Mouse (Mus musculus) hindbrain, embryonic 14.5 days (tissue): ENCODE measurements around the gene Psmb8. TPM values are rescaled to one million over a fixed set of nuclear protein-coding genes. Genes with fewer than 3 reads are reported as not detected.

Experiments
- ATAC-seq: fragments of 200-750 bp; cut with Nextera tagmentation; 2 replicates; pipeline ENCODE4 v1.8.0; 2017; ENCODE audit warnings: moderate number of reproducible peaks, mild to moderate bottlenecking, moderate TSS enrichment, moderate library complexity; ENCODE audit not compliant: low FRiP score
- DNase-seq: peaks from one replicate; pipeline ENCODE4 v3.0.0-alpha.2; 2015; ENCODE audit warnings: low spot score
- H3K27ac ChIP-seq: fragments of 300-500 bp; sonication (generic); 2 replicates; pipeline ENCODE4 v1.5.1; 2014; ENCODE audit warnings: mild to moderate bottlenecking, moderate library complexity
- H3K27me3 ChIP-seq: fragments of 300-500 bp; sonication (generic); 2 replicates; pipeline ENCODE4 v1.6.1; 2014; ENCODE audit warnings: mild to moderate bottlenecking, low read length, mixed read lengths; ENCODE audit not compliant: control insufficient read depth, insufficient read depth
- H3K36me3 ChIP-seq: fragments of 300-500 bp; sonication (generic); replicated peaks from 2 replicates; pipeline ENCODE4 v1.6.1; 2014; ENCODE audit not compliant: control insufficient read depth, insufficient read depth
- H3K4me1 ChIP-seq: fragments of 300-500 bp; sonication (generic); replicated peaks from 2 replicates; pipeline ENCODE4 v1.6.1; 2014; ENCODE audit warnings: antibody characterized with exemption, low read length, mixed read lengths; ENCODE audit not compliant: control insufficient read depth, insufficient read depth
- H3K4me2 ChIP-seq: fragments of 300-500 bp; sonication (generic); replicated peaks from 2 replicates; pipeline ENCODE4 v1.6.1; 2014; ENCODE audit warnings: mild to moderate bottlenecking, moderate library complexity
- H3K4me3 ChIP-seq: fragments of 300-500 bp; sonication (generic); replicated peaks from 2 replicates; pipeline ENCODE4 v1.5.1; 2014; ENCODE audit warnings: mild to moderate bottlenecking, low read length
- H3K9ac ChIP-seq: fragments of 300-500 bp; sonication (generic); 2 replicates; pipeline ENCODE4 v1.6.1; 2014
- H3K9me3 ChIP-seq: fragments of 300-500 bp; sonication (generic); 2 replicates; pipeline ENCODE4 v1.6.1; 2016; ENCODE audit warnings: low read length; ENCODE audit not compliant: control insufficient read depth
- WGBS: fragments of 180-500 bp; shearing (Covaris S2); extraction: QIAGEN DNeasy Blood & Tissue Kit; methylation state at CpG from one replicate; pipeline ENCODE4 v1.1.7; 2014; 5-methylcytosine and 5-hydroxymethylcytosine counted together
- polyA plus RNA-seq: library from polyadenylated mRNA; unstranded; fragments of >200 nt; fragmentation: Nextera tagmentation; extraction: Ambion mirVana; gene quantifications from 2 replicates; pipeline ENCODE4 v1.2.1, GENCODE M21; 2014

The Psmb8 gene
- polyA plus RNA-seq = 3.6 and 3.8 TPM in 2 replicates

DNA sequence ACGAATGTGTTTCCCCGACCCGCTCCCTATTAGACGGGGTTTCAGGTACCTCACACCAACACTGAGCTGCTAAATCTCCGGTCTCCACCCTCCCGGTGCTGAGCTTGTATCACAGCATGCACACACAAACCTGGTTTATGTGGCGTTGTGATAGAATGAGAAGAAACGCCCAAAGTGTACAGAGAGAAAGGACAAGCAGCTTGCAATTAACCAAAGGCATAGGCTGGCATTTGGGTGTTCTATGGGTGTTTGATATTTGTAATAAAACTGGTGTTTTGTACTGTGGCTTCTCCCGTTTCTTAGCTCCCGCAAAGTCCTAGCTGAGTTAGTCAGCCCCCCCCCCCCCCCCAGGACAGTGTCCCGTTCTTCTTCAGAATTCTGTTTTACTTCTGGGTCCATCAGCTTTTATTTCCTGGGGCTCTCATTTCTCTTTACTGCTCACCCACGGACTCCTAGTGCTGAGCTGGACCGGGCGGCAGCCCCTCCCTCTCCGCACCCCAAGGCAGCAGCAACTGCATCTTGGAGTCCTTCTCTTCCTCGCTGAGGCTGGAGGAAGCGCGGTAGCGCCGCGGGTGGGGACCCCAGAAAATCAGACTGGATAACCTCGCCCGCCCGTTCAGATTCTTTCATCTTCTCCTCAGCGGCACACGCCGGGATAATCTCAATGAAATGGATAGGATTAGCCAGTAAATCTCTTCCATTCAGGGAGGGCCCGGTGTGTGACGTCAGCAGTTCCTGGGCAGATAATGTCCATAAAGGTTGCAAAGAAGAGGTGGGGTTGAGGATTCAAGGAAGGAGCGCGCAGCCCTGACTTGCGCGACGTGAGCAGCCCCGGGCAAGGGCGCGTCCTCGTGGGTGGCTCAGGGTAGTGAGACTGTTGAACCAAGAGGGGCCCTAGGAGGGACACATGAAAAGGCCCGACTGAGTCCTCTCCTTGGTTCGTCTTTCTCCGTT is at the start of gene Psmb8:
Gene Psmb8 (plus strand): TSS at position 781 of the 954 bp plus-strand sequence.
- Histone ChIP-seq H3K27me3 (peaks cover 75% of the 10 kb centered on the region), H3K9ac (peak within 1 kb of the TSS; percentile 47), H3K4me1 (peaks cover 4% of the 10 kb centered on the region; the same call in 1 of the 2 replicates), H3K4me2 (peak within 1 kb of the TSS; percentile 66), H3K36me3 (no peaks in the 10 kb centered on the region), H3K9me3 (no peaks in the 10 kb centered on the region), H3K27ac (no peak within 1 kb of the TSS), H3K4me3 (peak within 1 kb of the TSS; percentile 34)
- ATAC-seq (peak; percentile 79; the same call in 1 of the 2 replicates), DNase-seq (peak; percentile 90)
- WGBS = 7% methylated on average over 41 of the region's 41 CpGs

DNA sequence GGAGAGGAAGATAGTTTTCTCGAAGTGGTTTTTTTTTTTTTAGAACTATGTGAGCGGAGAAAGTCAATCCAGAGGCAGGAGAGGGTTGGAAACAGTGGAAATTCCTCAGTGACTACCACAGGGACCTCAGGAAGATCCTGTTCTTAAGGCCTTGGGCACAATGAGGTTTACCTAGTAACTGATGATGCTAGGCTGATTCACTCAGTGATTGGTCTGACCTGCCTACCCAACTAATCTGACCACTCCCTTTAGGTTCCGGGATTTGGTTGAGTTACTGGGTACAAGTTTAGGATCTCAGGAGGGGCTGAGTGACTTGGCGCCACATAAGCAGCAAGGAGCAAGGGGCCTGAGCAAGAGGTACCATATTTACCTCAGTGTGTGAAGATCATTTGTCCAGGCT is 44.6 kb upstream of the Psmb8 start, which contains the start of gene H2-DMb1:
Gene H2-DMb1 (plus strand): TSS at position 150 of the 400 bp plus-strand sequence.
- Histone ChIP-seq H3K36me3 (no peaks in the 10 kb centered on the region), H3K4me3 (no peak within 1 kb of the TSS), H3K4me1 (no peaks in the 10 kb centered on the region), H3K4me2 (no peak within 1 kb of the TSS), H3K27ac (no peak within 1 kb of the TSS), H3K9me3 (no peaks in the 10 kb centered on the region), H3K9ac (no peak within 1 kb of the TSS), H3K27me3 (no peaks in the 10 kb centered on the region)
- DNase-seq = peak; percentile 69
- 69% methylated on average over 4 of the region's 4 CpGs for WGBS
- ATAC-seq = no peak

DNA sequence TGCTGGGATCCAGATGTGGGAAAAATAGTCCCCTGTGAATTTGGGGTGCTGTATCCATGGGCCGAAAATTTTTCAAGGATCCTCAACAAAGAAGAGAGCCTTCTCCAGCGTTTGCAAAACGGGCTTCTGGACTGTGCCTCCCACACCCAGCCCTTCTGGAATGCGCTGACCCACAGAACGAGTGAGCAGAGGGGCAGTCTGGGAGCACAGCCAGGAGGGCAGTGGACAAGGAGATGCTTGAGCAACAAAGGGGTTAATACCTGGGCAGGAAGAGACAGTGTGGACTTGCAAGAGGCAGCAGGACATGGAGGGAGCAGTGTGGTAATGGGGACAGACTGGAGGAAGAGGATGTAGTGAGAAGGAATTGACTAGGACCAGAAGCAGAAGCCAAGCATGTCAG is 42.0 kb upstream of the Psmb8 start:
- Histone ChIP-seq H3K9me3 (no peaks in the 10 kb centered on the region), H3K4me1 (no peaks in the 10 kb centered on the region), H3K27me3 (no peaks in the 10 kb centered on the region), H3K4me3 (no peak overlapping the region), H3K27ac (no peak overlapping the region), H3K4me2 (no peak overlapping the region), H3K36me3 (no peaks in the 10 kb centered on the region), H3K9ac (no peak overlapping the region)
- DNase-seq (no peak), ATAC-seq (no peak)
- 57% methylated on average over 5 of the region's 5 CpGs for WGBS

DNA sequence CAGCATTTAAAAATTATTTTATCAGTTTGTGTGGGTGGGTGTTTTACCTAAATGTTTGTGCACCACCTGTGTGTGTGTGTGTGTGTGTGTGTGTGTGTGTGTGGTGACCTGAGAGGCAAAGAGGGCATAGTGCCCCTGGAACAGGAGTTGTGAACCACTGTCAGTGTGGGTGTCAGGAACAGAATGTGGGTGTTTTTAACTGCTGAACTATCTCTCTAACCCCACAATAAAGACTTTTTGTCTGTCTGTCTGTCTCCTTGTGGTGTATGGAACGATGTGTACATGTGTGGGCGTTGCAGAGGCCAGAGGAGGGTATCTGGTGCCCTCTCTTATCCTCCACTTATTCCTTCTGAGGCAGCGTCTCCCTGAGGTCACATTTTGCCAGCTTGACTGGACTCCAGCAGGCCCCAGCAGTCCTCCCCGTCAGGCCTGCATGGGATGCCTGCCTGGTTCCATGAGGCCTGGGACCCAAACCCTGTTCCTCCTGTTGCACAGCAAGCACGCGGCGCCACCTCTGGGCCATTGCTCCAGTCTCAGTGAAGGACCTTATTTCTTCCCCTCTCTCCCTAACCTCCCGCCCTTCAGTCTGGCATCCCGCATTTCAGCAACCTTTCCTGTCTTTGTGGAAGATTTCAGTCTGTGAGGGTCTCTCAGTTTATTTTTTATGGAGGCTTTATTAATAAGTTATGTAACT is 33.2 kb upstream of the Psmb8 start:
- Histone ChIP-seq H3K9me3 (peaks cover 5% of the 10 kb centered on the region; the same call in 1 of the 2 replicates), H3K27ac (no peak overlapping the region), H3K4me1 (no peaks in the 10 kb centered on the region), H3K9ac (no peak overlapping the region), H3K4me3 (no peak overlapping the region), H3K27me3 (no peaks in the 10 kb centered on the region), H3K4me2 (no peak overlapping the region), H3K36me3 (no peaks in the 10 kb centered on the region)
- no peak for DNase-seq
- 46% methylated on average over 9 of the region's 9 CpGs for WGBS
- ATAC-seq = no peak

DNA sequence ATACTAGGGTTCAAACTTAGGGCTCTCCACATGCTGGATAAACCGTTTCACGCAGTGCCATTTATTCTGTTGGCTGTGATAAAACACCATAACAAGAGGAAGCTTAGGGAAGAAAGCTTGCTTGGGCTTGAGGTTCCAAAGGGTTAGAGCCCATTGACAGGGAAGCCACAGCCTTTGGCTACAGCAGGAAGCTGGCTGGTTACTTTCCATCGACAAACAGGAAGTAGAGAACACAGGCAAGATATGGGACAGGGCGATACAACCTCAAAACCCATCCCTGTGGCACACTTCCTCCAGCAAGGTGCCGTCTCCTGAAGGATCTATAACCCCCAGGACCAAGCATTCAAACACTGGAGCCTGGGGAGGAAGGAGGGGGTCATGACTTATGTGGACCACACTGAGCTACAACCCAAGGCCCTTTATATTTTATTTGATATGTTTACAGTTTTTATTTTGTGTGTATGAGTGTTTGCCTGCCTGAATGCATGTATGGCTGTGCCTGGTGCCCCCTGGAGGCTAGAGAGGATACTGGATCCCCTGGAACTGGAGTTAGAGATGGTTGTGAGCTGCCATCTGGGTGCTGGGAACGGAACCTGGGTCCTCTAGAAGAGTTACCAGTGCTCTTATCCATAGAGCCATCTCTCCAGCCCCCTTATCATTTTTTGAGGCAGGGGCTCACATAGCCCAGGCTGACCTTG is 32.3 kb upstream of the Psmb8 start:
- Histone ChIP-seq H3K36me3 (no peaks in the 10 kb centered on the region), H3K9ac (no peak overlapping the region), H3K27ac (no peak overlapping the region), H3K9me3 (peaks cover 5% of the 10 kb centered on the region; the same call in 1 of the 2 replicates), H3K27me3 (no peaks in the 10 kb centered on the region), H3K4me1 (no peaks in the 10 kb centered on the region), H3K4me3 (no peak overlapping the region), H3K4me2 (no peak overlapping the region)
- DNase-seq = no peak
- 86% methylated on average over 6 of the region's 6 CpGs for WGBS
- ATAC-seq = no peak

DNA sequence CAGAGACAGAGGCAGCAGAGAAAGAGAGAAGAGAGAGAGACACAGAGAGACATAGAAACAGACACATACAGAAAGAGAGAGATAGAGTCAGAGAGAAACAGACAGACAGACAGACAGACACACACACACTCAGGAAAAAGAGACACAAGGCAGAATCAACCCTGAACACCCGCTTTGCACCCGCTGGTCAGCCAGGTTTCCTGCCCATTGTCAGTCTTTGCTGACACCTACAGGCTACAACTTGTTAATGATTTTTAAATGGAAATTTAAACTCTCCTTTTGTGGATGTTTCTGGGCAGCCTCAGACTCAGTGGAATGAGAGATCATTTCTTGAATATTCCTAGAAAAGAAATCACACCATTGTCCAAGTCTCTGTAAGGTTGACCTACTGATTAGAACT is 28.2 kb upstream of the Psmb8 start:
- no peaks in the 10 kb centered on the region for H3K9me3 ChIP-seq
- H3K4me3 ChIP-seq = no peak overlapping the region
- ATAC-seq (no peak), DNase-seq (peak; percentile 71)
- H3K4me2 ChIP-seq = no peak overlapping the region
- no peaks in the 10 kb centered on the region for H3K36me3 ChIP-seq
- no peak overlapping the region for H3K9ac ChIP-seq
- no peaks in the 10 kb centered on the region for H3K27me3 ChIP-seq
- no peak overlapping the region for H3K27ac ChIP-seq
- no peaks in the 10 kb centered on the region for H3K4me1 ChIP-seq
- 3% methylated on average over 2 of the region's 2 CpGs for WGBS

DNA sequence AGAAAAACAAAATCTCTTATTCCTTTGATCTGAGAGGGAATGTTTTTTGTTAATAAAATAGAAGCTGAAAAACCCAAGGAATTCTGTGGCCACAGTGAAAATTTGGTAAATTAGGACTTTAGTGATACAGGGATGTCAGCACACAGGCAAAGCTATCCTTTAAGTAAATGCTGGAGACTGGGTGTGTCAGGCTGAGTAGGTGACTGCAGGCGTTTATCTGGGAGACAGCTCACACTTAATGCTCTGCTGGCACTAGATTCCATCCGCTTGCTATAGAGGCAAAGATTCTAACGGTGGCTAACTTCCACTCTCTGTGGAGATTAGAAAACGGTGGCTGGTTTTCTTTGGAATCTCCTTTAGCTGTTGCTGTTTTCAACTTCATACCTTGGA is 27.0 kb upstream of the Psmb8 start:
- Histone ChIP-seq H3K9me3 (no peaks in the 10 kb centered on the region), H3K9ac (no peak overlapping the region), H3K27me3 (no peaks in the 10 kb centered on the region), H3K4me2 (no peak overlapping the region), H3K4me1 (no peaks in the 10 kb centered on the region), H3K27ac (no peak overlapping the region), H3K4me3 (no peak overlapping the region), H3K36me3 (no peaks in the 10 kb centered on the region)
- DNase-seq (no peak), ATAC-seq (no peak)
- WGBS = 28% methylated on average over 4 of the region's 4 CpGs

DNA sequence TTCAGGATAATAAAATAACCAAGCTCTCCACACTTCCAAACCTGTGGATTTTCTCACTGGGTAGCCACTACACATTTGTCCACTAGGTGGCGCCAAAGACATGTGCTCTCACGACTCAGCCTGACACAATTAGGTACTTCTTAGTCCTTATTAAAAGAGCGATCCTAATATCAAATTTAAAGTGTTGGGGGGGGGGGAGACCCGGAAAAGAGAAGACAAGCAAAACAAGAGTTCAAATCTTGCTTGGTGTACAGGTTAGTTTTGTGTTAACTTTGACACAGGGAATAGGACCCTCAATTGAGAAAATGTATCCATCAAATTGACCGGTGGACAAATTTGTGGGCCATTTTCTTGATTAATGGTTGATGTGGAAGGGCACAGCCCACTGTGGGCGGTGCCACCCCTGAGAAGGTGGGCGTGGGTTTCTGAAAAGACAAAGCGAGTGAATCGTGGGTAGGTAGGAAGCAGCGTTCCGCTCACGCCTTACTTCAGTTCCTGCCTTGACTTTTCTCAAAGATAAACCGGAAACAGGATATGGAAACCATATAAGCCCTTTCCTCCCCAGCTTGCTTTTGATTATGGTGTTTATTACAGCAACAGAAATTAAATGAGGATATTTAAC is 26.5 kb upstream of the Psmb8 start:
- Histone ChIP-seq H3K9me3 (no peaks in the 10 kb centered on the region), H3K4me1 (no peaks in the 10 kb centered on the region), H3K27ac (no peak overlapping the region), H3K9ac (no peak overlapping the region), H3K27me3 (no peaks in the 10 kb centered on the region), H3K4me2 (no peak overlapping the region), H3K4me3 (no peak overlapping the region), H3K36me3 (no peaks in the 10 kb centered on the region)
- ATAC-seq = no peak; the same call in 1 of the 2 replicates
- DNase-seq = peak; percentile 94
- 46% methylated on average over 13 of the region's 13 CpGs for WGBS
